Comparison of ENCODE assay signal across 8 mouse cellular contexts in the genomic region with DNA sequence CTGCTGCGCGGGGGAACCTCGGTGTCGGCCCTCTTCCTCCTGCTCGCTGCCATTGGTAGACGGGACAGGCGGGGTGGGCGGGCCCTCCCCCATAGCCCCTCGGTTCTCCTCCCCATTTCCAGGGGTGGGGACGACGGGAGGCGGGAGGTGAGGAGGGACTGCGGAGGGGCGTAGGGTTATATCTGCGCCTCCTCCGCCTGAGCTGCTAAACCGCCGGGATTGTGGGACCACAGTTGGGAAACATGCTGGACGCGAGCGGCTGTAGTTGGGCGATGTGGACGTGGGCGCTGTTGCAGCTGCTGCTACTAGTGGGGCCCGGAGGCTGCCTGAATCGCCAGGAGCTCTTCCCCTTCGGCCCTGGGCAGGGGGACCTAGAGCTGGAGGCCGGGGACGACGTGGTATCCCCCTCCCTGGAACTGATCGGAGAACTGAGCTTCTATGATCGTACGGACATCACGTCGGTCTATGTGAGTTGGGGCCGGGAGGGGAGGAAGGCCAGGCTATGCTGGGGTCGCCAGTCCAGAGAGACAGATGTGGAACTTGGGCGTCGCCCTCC. TPM values are rescaled to one million over a fixed set of nuclear protein-coding genes. Genes with fewer than 3 reads are reported as not detected.
DNase-seq lines count a peak whose midpoint lies in the region; ATAC-seq and TF ChIP-seq lines count a peak whose summit lies in the region.
"Not testable (repeated sequence)": the region's sequence is repeated elsewhere in the genome, so short reads cannot be mapped to it uniquely, and the experiment has no call there.

A gene (plus strand): TSS at position 92 of the 556 bp plus-strand sequence.

- H3K4me3 ChIP-seq in forebrain, embryonic 15.5 days: peak within 1 kb of the TSS; percentile 32
- peak within 1 kb of the TSS; percentile 45 for H3K4me3 ChIP-seq in heart, embryonic 10.5 days
- H3K4me3 ChIP-seq in hindbrain, embryonic 16.5 days (ENCODE audit: low read length): peak within 1 kb of the TSS; percentile 28
- H3K4me3 ChIP-seq in lung, adult 2 months (replicated peaks; ENCODE audit: extremely low read depth, low read depth, low read length): not testable (repeated sequence)
- H3K4me3 ChIP-seq in neural tube, embryonic 11.5 days (ENCODE audit: low read depth, low read length): 0 out of 2 replicates have a peak within 1 kb of the TSS, but pooled peaks have one; percentile 10

- not testable (repeated sequence) for H3K9me3 ChIP-seq in forebrain, embryonic 15.5 days; heart, embryonic 10.5 days; hindbrain, embryonic 16.5 days (ENCODE audit: control insufficient read depth, low read length); neural tube, embryonic 11.5 days (ENCODE audit: control insufficient read depth, low read length)

- not testable (repeated sequence) for H3K27me3 ChIP-seq in forebrain, embryonic 15.5 days; heart, embryonic 10.5 days (ENCODE audit: insufficient read depth, poor library complexity, severe bottlenecking); hindbrain, embryonic 16.5 days (replicated peaks; ENCODE audit: control insufficient read depth, insufficient read depth, low read length); neural tube, embryonic 11.5 days (ENCODE audit: control insufficient read depth, insufficient read depth, low read length)

- 1% methylated on average over 19 of the region's 39 CpGs for WGBS in forebrain, embryonic 15.5 days
- 0% methylated on average over 32 of the region's 39 CpGs for WGBS in heart, embryonic 10.5 days
- under 1% methylated on average over 22 of the region's 39 CpGs for WGBS in hindbrain, embryonic 16.5 days
- under 1% methylated on average over 30 of the region's 39 CpGs for WGBS in lung, adult 2 months
- WGBS in neural tube, embryonic 11.5 days: 0% methylated on average over 17 of the region's 39 CpGs

- ATAC-seq in forebrain, embryonic 15.5 days (replicated peaks): peak; percentile 75
- peak; percentile 83 for ATAC-seq in hindbrain, embryonic 16.5 days
- ATAC-seq in neural tube, embryonic 11.5 days (ENCODE audit: insufficient read depth, low FRiP score, low TSS enrichment): peak; percentile 79

- peak in 1 of 2 experiments; percentile 6 for DNase-seq in adrenal gland, postnatal 36 days
- not testable (repeated sequence) for DNase-seq in heart, embryonic 10.5 days (ENCODE audit: low spot score); layer of hippocampus, postnatal 14 days (ENCODE audit: low spot score in 2 of 2); lung, adult 2 months
- DNase-seq in neural tube, embryonic 11.5 days (ENCODE audit: low spot score): peak; percentile 25
- DNase-seq in yolk sac, embryonic 10.5 days (ENCODE audit: low spot score): peak; percentile 26

- H3K4me2 ChIP-seq in forebrain, embryonic 15.5 days (replicated peaks): peak within 1 kb of the TSS; percentile 40
- peak within 1 kb of the TSS; percentile 47 for H3K4me2 ChIP-seq in hindbrain, embryonic 16.5 days (ENCODE audit: low read length)
- not testable (repeated sequence) for H3K4me2 ChIP-seq in neural tube, embryonic 11.5 days (ENCODE audit: low read depth)

- H3K4me1 ChIP-seq in forebrain, embryonic 15.5 days; heart, embryonic 10.5 days; hindbrain, embryonic 16.5 days (ENCODE audit: control insufficient read depth, insufficient read depth, low read depth, low read length); lung, adult 2 months (ENCODE audit: control insufficient read depth, insufficient read depth, low read length); neural tube, embryonic 11.5 days (ENCODE audit: control insufficient read depth, insufficient read depth, low read length): not testable (repeated sequence)

- not testable (repeated sequence) for H3K36me3 ChIP-seq in forebrain, embryonic 15.5 days; heart, embryonic 10.5 days; hindbrain, embryonic 16.5 days (ENCODE audit: control insufficient read depth, insufficient read depth, low read length); neural tube, embryonic 11.5 days (ENCODE audit: control insufficient read depth, insufficient read depth, low read length)

- TF ChIP-seq POLR2A in lung, adult 2 months (IDR thresholded peaks at IDR 0.05; ENCODE audit: borderline replicate concordance, extremely low read depth, low read depth, low read length): not testable (repeated sequence)

- H3K9ac ChIP-seq in forebrain, embryonic 15.5 days (replicated peaks); hindbrain, embryonic 16.5 days (ENCODE audit: low read depth, low read length); neural tube, embryonic 11.5 days (ENCODE audit: low read length): not testable (repeated sequence)

- not testable (repeated sequence) for TF ChIP-seq CTCF in lung, adult 2 months (IDR thresholded peaks at IDR 0.05; ENCODE audit: insufficient read depth, low read length)

- not testable (repeated sequence) for H3K27ac ChIP-seq in forebrain, embryonic 15.5 days (replicated peaks); heart, embryonic 10.5 days; hindbrain, embryonic 16.5 days (ENCODE audit: low read depth, low read length); neural tube, embryonic 11.5 days (ENCODE audit: low read depth, low read length)

RNA-seq across cellular contexts. Expression of the gene that starts here (rescaled TPM):
- 100 to 1,000 TPM in 1 of 2 experiments, 10 to 100 TPM in 1; 73.4 to 113 TPM for total RNA-seq in adrenal gland, postnatal 36 days (2021)
- polyA plus RNA-seq in forebrain, embryonic 15.5 days (2015; fragmentation: Nextera tagmentation; extraction: Ambion mirVana): 16.7 and 22.1 TPM in 2 replicates
- 64.5 and 77.2 TPM in 2 replicates for polyA plus RNA-seq in heart, embryonic 10.5 days (2016; fragmentation: Nextera tagmentation; extraction: Ambion mirVana)
- 63.8 and 78.5 TPM in 2 replicates for polyA plus RNA-seq in hindbrain, embryonic 16.5 days (2015; fragmentation: Nextera tagmentation; extraction: Ambion mirVana)
- total RNA-seq in layer of hippocampus, postnatal 14 days (2021): 10 to 100 TPM; 21.2 to 22.8 TPM
- polyA plus RNA-seq in lung, adult 2 months (2012; rRNA removed): 94.2 and 96.7 TPM in 2 replicates
- 53.1 and 54.3 TPM in 2 replicates for polyA plus RNA-seq in neural tube, embryonic 11.5 days (2014; fragmentation: Nextera tagmentation; extraction: Ambion mirVana)
